Mouse (Mus musculus): ENCODE data around the gene 5830473C10Rik. TPM values are rescaled to one million over a fixed set of nuclear protein-coding genes. Genes with fewer than 3 reads are reported as not detected.

Gene 5830473C10Rik
- total RNA-seq, 2 experiments from 2014 or later = not detected

Other genes starting within 250 kb of the 5830473C10Rik start
- 10 to 100 TPM; 61.8 to 67.9 TPM for gene Ankrd17, start 194.5 kb upstream of the 5830473C10Rik start, total RNA-seq (2021)
- gene Gm9958, start 193.9 kb upstream of the 5830473C10Rik start, total RNA-seq (2021) = under 1 TPM; 0.55 to 0.67 TPM
- not detected for gene Alb, start 100.2 kb upstream of the 5830473C10Rik start, total RNA-seq (2021)
- gene Afp, start 70.4 kb upstream of the 5830473C10Rik start, total RNA-seq (2021) = under 1 TPM in 1 of 2 experiments, not detected in 1; 0.13 TPM
- not detected for gene Afm, start 42.2 kb upstream of the 5830473C10Rik start, total RNA-seq (2021)
- gene Rassf6, start 79.5 kb downstream of the 5830473C10Rik start, total RNA-seq (2021) = under 1 TPM in 1 of 2 experiments, not detected in 1; 0.87 TPM
- gene Cxcl5, start 198.3 kb downstream of the 5830473C10Rik start, total RNA-seq (2021) = under 1 TPM in 1 of 2 experiments, not detected in 1; 0.54 TPM
- gene Ppbp, start 207.4 kb downstream of the 5830473C10Rik start, total RNA-seq (2021) = 10 to 100 TPM; 10.7 to 12.5 TPM
- 10 to 100 TPM; 27.1 to 44.1 TPM for gene Pf4, start 211.3 kb downstream of the 5830473C10Rik start, total RNA-seq (2021)
- not detected for gene Cxcl3, start 225.0 kb downstream of the 5830473C10Rik start, total RNA-seq (2021)
- gene Cxcl15, start 233.4 kb downstream of the 5830473C10Rik start, total RNA-seq (2021) = under 1 TPM in 1 of 2 experiments, not detected in 1; 0.18 TPM